Mouse (Mus musculus): Measurements from ENCODE around the gene Alox5ap. TPM values are rescaled to one million over a fixed set of nuclear protein-coding genes. Genes with fewer than 3 reads are reported as not detected.

Gene Alox5ap
- polyA plus RNA-seq, 1 experiment from 2014 or later, result 13.1 TPM

DNA sequence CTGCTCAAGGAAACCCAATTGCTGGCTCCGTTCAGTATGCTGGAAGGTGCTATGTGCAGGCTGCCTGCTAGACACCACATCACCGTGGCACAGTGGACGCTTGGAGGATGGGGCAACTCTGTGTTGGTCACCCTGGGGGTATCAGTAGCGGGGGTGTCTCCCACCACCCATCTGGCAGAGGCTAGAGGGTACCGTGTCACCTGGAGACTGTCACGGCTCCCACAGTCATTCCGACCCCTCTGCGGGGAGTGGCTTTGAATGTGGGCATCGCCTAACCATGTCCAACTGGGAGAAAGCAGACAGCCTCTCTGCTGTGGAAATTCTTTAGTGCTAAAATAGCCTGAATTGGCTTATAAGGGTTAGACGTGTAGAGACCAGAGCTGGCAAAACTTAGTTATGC lies 72.6 kb downstream of the Alox5ap start:
- no peak for ATAC-seq (ENCODE audit: low FRiP score, low read depth)
- no peak overlapping the region for H3K4me3 ChIP-seq
- peaks cover 59% of the 10 kb centered on the region for H3K4me1 ChIP-seq
- H3K27me3 ChIP-seq, result no peaks in the 10 kb centered on the region
- H3K9me3 ChIP-seq, result no peaks in the 10 kb centered on the region
- no peak overlapping the region for H3K4me2 ChIP-seq (replicated peaks)
- whole genome bisulfite sequencing, result 87% methylated on average over 10 of the region's 10 CpGs
- no peak overlapping the region for H3K9ac ChIP-seq
- H3K27ac ChIP-seq, result no peak overlapping the region
- no peaks in the 10 kb centered on the region for H3K36me3 ChIP-seq

Small RNA genes lying within 50 kb of the gene (microRNA-seq; reads per million reads assigned to microRNA genes)
- gene Gm24105, result not detected

Other genes starting within 250 kb of the Alox5ap start
- 58.0 and 59.5 TPM in 2 replicates for gene Uspl1, start 80.4 kb upstream of the Alox5ap start, polyA plus RNA-seq (2015; fragmentation: Nextera tagmentation; extraction: Ambion mirVana)
- gene Hmgb1, start 80.3 kb upstream of the Alox5ap start, polyA plus RNA-seq (2015; fragmentation: Nextera tagmentation; extraction: Ambion mirVana), result 1,754 and 1,889 TPM in 2 replicates
- 1.5 and 1.8 TPM in 2 replicates for gene Medag, start 147.0 kb downstream of the Alox5ap start, polyA plus RNA-seq (2015; fragmentation: Nextera tagmentation; extraction: Ambion mirVana)
- gene Tex26, start 174.9 kb downstream of the Alox5ap start, polyA plus RNA-seq (2015; fragmentation: Nextera tagmentation; extraction: Ambion mirVana), result 0.10 and 0.38 TPM in 2 replicates